Mouse (Mus musculus) gastrocnemius, adult 18-20 months (tissue): ENCODE results near the gene Cope. TPM values are rescaled to one million over a fixed set of nuclear protein-coding genes. Genes with fewer than 3 reads are reported as not detected.
A peak's percentile ranks its signal among the peaks of the same experiment; 100 is the strongest.

Experiments
- DNase-seq: peaks from one replicate; pipeline ENCODE4 v3.0.0; 2021; ENCODE audit warnings: low spot score
- total RNA-seq, 2 experiments: library from RNA; stranded (reverse); gene quantifications; 2 replicates each; pipeline ENCODE4 v1.2.3; 2021

Cope gene
- total RNA-seq, 2 experiments from 2014 or later: 133 to 135 TPM

DNA sequence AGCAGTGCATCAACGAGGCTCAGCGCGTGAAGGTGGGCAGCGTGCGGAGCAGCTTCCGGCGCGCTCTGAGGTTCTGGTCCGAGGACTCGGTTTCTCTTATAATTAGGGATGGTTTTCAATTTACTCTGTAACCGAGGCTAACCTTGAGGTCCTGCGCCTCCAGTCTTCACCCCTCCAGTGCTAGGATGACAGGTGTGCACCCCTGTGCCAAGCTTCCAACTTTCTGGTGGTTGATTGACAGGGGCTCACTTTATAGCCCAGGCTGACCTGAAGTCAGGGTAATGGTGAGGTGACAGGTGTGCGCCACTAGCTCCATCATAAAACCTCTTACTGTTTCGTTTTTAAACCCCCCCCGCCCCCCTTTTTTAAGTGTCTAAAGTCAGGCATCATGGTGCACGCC is 583 bp downstream of the Cope start:
- DNase-seq: no peak

DNA sequence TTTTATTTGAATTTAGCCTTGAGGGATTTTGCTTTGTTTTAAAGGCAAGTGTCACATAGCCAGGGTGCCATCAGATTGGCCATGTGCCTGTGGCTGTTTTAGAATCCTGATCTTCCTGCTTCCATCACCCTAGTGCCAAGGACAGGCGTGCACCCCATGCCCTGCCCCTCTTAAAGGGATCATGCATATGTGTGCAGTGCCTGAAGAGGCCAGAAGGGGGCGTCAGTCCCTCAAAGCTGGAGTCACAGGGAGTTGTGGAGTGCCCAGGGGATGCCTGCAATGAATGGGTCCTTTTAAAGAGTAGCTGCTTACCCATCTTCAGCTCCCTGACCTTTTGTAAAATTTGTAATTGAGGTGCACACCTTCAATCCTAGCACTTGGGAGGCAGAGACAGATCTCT is 7.0 kb downstream of the Cope start:
- no peak for DNase-seq

DNA sequence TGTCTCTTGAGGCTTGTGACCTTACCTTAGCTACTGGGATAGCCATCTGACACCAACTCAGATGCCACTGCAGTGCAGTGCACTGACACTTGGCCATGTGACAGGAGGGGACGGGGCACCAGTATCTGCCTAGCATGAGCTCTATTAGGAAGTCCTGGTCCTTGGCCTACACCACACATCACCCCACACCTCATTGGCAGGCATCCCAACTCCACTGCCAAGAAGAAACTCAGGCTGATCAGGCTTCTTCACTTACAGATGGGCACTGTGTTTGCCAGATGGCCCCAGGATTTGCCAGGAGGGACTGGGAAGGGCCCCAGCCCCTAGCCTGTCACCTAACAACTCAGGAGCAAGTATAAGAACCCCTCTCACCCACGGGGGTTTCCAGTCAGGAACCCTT is 11.1 kb downstream of the Cope start:
- DNase-seq: peak; percentile 94

DNA sequence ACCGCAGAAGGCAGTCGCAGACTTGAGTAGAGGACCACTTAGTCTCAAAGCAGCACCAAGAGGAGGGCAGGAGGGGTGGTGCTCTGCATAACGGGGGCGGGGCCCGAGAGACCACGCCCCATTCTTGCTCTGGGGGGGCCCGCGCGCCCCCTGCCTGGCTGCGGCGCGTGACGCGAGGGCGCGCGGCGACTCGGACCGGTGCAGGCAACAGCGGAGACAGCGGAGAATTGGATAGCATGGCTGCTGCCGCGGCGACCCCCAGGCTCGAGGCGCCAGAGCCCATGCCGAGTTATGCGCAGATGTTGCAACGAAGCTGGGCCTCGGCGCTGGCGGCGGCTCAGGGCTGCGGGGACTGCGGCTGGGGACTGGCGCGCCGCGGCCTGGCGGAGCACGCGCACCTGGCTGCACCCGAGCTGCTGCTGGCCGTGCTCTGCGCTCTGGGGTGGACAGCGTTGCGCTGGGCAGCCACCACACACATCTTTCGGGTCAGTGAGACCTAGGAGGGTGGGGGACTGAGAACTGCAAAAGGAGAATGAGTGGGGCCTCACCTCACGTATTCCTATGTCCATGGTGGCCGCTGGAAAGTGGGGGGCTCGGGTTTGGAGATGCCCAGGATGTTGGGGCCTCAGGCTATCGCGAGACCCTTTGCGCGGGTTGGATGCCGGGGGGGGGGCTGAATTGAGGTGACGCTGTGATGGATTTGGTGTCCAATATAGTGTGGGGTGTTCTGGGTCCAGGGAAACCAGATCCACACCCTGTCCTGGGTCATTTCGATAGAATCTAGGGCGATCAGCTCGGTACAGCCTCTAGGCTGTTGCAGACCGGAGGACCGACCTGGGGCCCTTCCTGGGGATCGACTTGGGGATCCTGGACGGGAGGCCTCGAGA is 13.5 kb downstream of the Cope start, which contains the start of gene Cers1:
Cers1 (plus strand) TSS at position 152 of the 887 bp plus-strand sequence.
- DNase-seq: peak; percentile 63

DNA sequence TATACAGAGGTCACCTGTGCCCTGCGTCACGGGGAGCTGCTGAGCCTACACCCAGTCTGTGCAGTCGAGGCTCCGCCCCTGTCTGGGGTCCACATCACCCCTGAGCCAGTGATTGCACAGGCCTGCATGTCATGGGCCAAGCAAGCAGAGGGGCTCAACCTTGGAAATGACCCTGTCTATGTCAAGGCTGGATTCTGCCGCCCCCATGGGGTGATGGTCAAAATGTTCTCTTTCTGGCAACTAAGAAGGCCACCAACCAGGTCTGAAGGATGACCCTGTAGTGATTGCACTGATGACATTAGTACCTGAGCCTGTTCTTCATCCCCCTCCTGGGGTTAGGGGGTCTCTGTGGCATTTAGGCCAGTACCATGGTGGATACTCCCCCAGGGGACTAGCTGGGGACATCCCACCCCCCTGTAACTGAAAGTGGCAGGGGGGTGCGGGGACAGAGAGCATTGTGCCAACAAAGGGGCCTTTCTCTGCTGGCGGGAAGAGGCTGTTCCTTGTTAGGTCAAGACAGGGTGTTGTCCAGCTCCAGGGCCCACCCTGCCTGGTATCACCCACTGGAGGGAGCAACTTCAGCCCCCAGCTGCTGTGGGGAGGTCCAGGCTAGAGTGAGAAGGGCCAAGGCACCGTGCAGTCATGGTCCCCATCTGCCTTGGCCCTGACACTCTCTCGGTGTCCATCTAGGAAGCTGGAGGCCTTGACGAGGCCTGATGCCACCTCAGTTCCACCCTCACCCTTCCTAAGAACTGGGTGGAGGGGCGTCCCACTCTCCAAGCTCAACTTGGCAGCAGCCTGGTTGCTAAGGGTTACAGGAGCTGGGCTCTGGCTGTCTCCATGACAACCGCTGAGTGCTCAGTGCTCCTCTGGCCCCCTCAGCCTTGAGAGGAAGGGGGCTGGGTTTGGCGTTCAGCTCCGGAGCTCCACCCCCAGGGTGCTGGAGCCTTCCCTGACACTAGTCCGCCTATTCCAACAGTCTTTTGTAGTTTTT is 14.5 kb downstream of the Cope start:
- DNase-seq: peak; percentile 40

DNA sequence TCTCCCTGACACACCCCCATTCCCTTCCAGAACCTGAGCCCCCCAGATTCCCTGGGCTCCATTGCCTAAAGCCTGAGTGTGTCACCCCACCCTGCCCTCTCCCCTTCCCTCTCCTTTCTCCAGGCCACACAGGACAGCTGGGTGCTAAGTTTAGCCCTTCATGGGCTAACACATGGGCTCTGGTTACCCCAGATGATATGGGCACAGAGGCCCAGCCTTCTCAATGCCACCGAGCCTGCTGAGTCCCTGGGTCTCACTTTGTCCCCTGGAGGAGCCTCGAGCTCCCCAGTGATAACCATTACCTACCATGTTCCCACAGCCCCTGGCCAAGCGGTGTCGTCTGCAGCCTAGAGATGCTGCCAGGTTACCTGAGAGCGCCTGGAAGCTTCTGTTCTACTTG is 15.6 kb downstream of the Cope start:
- DNase-seq: peak; percentile 73

DNA sequence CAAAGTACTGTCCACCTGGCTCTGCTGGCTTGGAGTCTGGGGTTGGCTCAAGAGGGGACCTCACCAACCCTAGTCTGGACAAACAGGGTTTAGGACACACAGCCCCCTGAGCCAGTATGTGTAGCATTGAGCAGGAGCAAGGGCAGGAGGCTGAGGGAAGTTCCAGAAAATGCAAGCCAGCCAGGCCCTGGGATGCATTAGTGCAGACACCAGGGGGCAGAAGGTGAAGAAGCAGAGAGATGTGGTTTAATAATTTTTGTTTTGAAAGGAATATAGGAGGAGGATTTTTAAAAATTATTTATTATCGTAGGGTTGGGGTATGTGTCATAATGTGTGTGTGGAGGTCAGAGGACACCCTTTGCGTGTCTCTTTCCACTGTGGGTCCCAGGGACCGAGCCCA is 21.4 kb downstream of the Cope start:
- DNase-seq: no peak

DNA sequence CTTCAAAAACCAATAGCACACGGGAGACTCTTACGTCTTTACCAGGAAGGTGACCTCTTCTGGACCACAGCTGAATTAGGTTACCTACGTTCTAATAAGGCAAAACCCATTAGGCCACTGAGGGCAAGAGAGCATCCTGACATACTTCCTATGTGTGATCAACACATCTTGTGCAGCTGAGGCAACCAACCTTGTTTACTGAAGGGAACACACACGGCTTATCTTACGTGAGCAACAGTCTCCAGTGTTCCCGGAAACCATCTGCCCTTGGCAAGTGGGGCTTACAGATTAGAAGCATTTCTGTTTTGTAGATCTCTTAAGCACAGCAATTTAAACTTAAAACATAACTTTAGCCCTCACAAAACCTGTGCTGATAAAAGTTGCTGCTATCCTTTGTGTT is 25.2 kb downstream of the Cope start:
- no peak for DNase-seq

DNA sequence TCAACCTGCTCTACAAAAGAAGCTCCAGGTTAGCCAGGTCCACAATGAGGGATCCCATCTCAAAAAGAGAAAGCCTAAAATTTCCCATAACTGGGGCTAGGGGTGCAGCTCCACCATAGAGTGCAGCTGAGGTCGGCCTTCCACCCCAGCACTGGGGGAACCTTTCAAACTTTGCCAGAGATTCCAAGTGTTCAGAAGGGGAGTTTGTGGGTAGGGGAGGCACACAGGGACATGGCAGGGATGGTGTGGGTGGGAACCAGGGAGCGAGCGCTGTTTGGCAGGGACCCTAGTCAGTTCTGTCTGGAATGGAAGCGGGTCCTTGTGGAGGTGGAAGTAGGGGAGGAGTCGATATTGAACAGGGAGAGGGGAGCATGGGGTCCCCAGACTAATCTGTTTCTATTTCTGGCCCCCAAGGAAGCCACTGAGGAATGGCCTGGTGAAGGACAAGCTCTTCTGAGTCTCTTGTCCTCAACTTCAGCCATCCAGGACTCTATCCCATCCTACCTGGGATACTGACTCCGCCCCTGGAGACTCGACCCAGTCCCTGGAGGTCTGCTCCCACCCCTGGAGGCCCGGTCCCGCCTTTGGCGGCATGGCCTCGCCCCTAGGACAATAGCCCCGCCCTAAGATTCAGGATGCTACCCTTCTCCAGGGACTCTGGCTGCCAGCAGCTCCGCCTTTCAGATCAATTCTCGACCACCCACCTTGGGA is 27.0 kb downstream of the Cope start, which contains the start of gene Gdf1:
Gdf1 (plus strand) TSS at position 694 of the 711 bp plus-strand sequence.
- no peak for DNase-seq

DNA sequence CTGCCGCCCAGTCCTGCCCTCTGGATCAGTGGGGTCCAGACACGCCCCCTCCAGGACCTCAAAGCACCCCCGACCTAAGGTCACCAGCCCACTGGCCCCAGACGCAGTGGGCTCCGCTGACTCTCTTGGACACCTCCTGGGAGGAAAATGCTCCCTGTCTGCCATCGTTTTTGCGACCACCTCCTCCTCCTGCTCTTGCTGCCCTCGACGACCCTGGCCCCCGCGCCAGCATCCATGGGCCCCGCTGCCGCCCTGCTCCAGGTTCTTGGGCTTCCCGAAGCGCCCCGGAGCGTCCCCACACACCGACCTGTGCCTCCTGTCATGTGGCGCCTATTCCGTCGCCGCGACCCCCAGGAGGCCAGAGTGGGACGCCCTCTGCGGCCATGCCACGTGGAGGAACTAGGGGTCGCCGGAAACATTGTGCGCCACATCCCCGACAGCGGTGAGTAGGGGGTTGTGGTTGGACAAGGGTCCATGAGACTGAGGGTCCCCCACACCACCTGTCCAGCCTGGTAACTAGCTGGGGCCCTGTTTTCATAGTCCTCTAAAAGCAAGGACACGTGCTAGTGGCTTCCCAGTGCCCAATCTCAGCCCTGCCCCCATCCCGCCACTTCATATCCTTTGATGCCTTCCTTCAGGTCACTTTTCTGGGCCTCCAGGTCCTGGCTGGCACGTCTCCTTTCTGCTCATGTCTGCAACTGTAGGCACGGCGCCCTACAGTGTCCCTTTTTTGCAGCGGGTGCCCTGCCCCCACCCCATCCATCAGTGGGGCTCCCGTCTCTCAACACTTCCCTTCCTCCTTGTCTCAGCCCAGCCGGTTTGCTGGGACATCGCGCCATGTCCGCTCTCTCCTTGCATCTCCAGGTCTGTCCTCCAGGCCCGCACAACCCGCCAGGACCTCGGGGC is 27.8 kb downstream of the Cope start:
- no peak for DNase-seq

DNA sequence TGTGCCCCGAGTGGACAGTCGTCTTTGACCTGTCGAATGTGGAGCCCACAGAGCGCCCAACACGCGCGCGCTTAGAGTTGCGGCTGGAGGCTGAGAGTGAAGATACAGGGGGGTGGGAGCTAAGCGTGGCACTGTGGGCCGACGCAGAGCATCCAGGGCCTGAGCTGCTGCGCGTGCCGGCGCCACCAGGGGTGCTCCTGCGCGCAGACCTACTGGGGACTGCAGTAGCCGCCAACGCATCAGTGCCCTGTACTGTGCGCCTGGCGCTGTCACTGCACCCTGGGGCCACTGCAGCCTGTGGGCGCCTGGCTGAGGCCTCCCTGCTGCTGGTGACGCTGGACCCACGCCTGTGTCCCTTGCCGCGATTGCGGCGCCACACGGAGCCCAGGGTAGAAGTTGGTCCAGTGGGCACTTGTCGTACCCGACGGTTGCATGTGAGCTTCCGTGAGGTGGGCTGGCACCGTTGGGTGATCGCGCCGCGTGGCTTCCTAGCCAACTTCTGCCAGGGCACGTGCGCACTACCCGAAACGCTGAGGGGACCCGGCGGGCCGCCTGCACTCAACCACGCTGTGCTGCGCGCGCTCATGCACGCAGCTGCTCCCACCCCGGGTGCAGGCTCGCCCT is 28.5 kb downstream of the Cope start:
- DNase-seq: no peak

DNA sequence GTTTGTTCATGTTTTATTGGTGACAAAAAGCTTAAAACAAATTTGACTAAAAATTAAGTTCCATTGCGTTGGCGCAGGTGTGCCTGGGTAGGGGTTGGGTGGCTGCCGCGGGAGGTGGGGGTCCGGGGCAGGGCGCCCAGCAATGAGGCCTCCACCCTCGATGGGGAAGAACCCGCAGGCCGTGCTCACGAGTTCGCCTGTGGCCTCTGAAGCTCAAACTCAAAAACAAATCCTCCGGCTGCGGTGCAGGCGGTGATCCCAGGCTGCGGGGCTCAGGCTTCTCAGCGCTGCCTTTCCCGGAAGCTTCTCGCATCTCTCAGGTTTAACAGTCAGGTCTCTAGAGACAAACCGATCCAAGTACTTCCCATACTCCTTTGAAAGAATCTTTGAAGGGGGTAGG is 29.2 kb downstream of the Cope start:
- DNase-seq: no peak

DNA sequence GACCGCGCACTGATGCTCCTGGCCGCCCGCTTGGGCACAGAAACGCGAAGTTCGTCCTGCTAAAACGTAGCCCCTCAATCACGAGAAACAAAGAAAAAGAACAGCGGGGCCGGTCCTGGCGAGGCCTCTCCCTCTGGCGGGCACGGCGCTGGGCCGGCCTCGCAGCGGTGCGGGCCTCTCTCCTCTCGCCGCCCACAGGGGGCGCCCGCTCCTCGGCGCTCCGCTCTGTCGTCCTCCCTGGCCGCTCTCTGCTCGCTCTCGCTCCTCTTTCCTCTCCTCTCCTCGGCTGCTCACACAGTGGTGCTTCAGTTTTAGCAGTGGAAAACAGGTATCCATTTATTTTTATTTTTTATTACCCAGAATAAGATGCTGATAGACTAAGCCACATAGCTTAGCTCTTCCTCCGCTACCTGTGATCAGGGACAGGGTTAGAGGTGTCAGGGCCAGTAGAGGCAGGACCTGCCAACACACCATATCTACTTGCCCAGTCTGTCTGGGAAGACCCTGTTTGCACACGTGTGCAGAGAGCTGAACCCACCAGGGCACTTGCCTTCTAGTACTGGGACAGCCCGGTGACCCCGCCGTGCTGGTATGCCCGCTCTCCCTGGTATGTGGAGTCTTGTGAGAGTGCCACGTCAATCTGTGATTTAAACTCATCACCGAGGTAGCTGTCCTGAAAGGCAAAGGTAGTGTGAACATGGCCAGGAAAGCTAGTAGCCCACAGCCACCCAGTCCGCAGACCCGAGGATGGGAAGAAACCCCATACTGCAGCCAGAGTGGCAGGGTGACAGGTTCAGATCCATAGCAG is 30.0 kb downstream of the Cope start:
- DNase-seq: peak; percentile 62

DNA sequence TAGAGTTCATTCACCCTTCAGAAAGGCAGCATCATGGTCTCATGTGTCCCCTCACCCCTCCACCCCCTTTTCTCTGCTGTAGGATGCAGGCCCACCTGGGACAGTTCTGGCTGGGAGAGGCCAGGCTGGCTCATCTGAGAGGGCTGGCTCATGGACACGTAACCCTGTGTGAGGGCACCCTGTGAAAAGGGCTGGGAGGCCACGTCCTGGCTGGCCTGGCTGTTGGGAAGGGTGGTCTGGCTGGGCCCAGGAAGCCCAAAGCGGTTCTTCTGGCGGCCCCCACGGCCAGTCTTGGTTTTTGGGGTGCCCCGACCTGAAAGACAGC is 30.5 kb downstream of the Cope start:
- DNase-seq: no peak

DNA sequence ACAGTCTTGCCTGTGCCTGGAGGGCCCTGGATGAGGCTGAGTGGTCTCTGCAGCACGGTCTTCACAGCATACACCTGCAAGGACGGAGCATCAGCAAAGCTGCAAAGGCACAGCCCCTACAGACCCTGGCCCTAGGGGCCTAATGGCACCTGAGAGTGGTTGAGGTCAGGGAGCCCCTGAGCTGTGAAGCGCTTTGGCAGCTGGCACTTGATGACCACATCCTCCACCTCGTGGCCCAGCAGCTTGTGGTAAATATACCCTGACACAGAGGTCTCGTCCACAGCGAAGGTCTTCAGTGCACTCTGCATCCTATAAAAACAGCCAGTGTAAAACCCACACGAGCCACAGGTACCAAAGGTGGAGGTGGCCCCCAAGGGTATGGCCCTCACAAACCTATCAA is 36.6 kb downstream of the Cope start:
- no peak for DNase-seq

DNA sequence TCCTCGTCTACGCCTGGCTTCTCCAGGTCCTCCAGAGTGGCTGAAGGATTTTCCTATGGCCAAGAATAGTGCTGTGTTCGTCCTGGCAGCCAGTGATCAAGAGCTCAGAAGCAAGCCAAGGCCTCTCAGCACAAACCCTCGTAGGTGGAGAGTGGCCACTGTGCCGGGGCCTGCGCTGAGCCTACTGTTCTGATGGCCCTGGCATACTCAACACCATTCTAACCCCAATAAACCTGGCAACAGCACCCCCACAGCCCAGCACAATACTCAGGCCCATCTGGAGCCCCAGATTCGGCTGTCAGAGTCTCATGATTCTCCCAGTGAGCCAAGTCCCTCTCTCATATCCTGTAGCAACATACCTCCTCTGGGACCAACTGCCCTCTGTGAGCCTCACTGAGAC is 38.3 kb downstream of the Cope start:
- no peak for DNase-seq

DNA sequence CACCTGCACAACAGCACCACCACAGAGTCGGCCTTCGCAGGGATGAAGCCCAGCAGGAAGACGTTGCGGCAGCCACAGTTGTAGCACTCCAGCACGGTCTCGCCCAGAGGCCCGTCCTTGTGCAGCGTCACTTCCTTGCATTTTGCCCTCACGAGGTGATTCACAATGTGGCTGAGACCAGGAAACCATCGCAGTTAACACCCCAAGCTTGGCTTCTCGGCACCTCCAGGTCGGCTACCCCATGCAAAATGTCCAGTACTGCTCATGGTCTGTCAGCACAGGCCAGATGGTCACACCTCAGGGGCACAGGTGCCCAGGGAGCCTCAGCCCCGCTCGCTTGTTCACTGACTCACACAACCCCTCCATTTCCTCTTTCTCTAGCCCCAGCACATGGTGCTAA is 39.7 kb downstream of the Cope start:
- no peak for DNase-seq

DNA sequence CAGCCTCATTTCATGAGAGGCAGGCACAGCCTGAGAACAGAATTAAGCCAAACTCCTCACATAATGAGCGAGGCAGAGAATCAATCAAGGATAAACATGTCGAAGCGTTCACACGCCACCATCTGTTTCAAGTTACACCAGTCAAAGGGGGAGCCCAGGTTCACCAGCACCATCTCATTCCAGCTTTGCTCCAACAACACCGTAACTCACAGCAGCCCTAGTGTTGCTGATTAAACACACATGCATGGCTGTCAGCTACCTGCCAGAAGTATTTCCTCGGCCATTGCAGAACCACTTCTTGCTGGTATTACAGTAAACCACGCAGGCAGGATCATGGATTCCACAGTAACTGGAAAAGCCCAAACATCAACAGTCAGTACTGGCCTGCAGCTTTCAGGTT is 40.8 kb downstream of the Cope start:
- DNase-seq: no peak

DNA sequence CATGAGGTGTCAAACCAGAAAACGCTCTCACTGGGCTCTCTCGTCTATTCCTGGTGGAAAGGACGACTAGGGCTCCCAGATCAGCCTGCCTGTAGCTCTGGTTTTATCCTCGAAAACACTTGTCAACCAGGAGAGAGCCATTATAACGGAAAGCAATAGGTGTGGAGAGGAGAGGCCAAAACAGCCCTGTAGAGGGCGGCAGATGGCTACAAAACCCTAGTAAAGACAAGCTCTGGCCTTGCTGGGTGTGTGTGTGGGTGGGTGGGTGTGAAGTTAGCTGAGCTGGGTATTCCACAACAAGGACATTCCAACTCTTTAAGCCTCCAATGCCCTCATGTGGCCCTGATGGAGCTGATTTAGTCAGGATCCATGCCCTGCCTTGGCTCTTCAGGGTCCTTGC is 41.4 kb downstream of the Cope start:
- DNase-seq: no peak
